Mouse (Mus musculus) intestine, postnatal 0 days (tissue): ENCODE data around the gene Pdzd2. TPM values are rescaled to one million over a fixed set of nuclear protein-coding genes. Genes with fewer than 3 reads are reported as not detected.
A peak's percentile ranks its signal among the peaks of the same experiment; 100 is the strongest.

ENCODE experiments used
- ATAC-seq: fragments of 200-750 bp; cut with Nextera tagmentation; 2 replicates; pipeline ENCODE4 v1.8.0; 2017; ENCODE audit warnings: mild to moderate bottlenecking, moderate TSS enrichment, moderate library complexity
- H3K27ac ChIP-seq: fragments of 300-500 bp; sonication (generic); 2 replicates; pipeline ENCODE4 v1.5.1; 2014; ENCODE audit warnings: mild to moderate bottlenecking, low read depth, low read length, moderate library complexity
- H3K27me3 ChIP-seq: fragments of 300-500 bp; sonication (generic); replicated peaks from 2 replicates; pipeline ENCODE4 v1.6.1; 2014; ENCODE audit warnings: low read length, mixed read lengths; ENCODE audit not compliant: control insufficient read depth, insufficient read depth
- H3K36me3 ChIP-seq: fragments of 300-500 bp; sonication (generic); 2 replicates; pipeline ENCODE4 v1.6.1; 2014; ENCODE audit warnings: mild to moderate bottlenecking, moderate library complexity; ENCODE audit not compliant: control insufficient read depth, insufficient read depth
- H3K4me1 ChIP-seq: fragments of 300-500 bp; sonication (generic); replicated peaks from 2 replicates; pipeline ENCODE4 v1.6.1; 2014; ENCODE audit warnings: antibody characterized with exemption, low read length, mixed read lengths; ENCODE audit not compliant: control insufficient read depth, insufficient read depth
- H3K4me2 ChIP-seq: fragments of 300-500 bp; sonication (generic); replicated peaks from 2 replicates; pipeline ENCODE4 v1.6.1; 2014; ENCODE audit warnings: low read depth, mild to moderate bottlenecking, moderate library complexity
- H3K4me3 ChIP-seq: fragments of 300-500 bp; sonication (generic); 2 replicates; pipeline ENCODE4 v1.5.1; 2014; ENCODE audit warnings: low read depth, low read length
- H3K9ac ChIP-seq: fragments of 300-500 bp; sonication (generic); 2 replicates; pipeline ENCODE4 v1.6.1; 2014; ENCODE audit warnings: mild to moderate bottlenecking, low read depth, low read length
- H3K9me3 ChIP-seq: fragments of 300-500 bp; sonication (generic); 2 replicates; pipeline ENCODE4 v1.6.1; 2016; ENCODE audit warnings: mixed run types; ENCODE audit not compliant: control insufficient read depth
- CTCF ChIP-seq: sonication (generic); IDR thresholded peaks from 2 replicates; pipeline ENCODE4 v1.5.1; 2016; ENCODE audit warnings: low read depth, mild to moderate bottlenecking, control low read depth, antibody characterized with exemption, moderate library complexity
- WGBS: fragments of 180-500 bp; shearing (Covaris S2); extraction: QIAGEN DNeasy Blood & Tissue Kit; methylation state at CpG from one replicate; pipeline ENCODE4 v1.1.7; 2014; 5-methylcytosine and 5-hydroxymethylcytosine counted together
- polyA plus RNA-seq: library from polyadenylated mRNA; unstranded; fragments of >200 nt; fragmentation: Nextera tagmentation; extraction: Ambion mirVana; gene quantifications from 2 replicates; pipeline ENCODE4 v1.2.1, GENCODE M21; 2015

The Pdzd2 gene
- polyA plus RNA-seq, 1 experiment from 2014 or later: 10.1 TPM

DNA sequence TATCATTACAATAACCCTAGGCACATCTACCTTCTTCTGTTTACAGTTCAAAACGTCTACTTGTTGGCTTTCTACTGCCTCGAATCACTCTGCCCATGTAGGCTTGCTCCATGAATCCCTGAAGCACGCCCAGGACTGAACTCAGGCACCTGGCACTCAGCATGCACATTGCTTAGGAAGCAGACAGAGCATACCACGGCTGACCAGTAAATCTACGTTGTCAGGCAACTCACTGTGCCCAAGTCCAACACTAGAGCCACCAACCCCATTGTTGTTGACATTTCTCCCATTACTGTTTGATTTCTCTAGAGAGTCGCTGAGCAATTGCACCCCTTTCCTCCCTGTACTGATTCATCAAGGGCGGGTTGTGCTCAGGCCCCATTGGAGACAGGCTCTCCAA, 110.6 kb downstream of the Pdzd2 start:
- Histone ChIP-seq H3K4me1 (no peaks in the 10 kb centered on the region), H3K36me3 (no peaks in the 10 kb centered on the region), H3K27me3 (no peaks in the 10 kb centered on the region), H3K4me3 (no peak overlapping the region), H3K9me3 (no peaks in the 10 kb centered on the region), H3K9ac (no peak overlapping the region), H3K4me2 (no peak overlapping the region), H3K27ac (no peak overlapping the region)
- ATAC-seq: no peak
- TF ChIP-seq CTCF: no peak
- whole genome bisulfite sequencing: 46% methylated on average over 7 of the region's 7 CpGs

DNA sequence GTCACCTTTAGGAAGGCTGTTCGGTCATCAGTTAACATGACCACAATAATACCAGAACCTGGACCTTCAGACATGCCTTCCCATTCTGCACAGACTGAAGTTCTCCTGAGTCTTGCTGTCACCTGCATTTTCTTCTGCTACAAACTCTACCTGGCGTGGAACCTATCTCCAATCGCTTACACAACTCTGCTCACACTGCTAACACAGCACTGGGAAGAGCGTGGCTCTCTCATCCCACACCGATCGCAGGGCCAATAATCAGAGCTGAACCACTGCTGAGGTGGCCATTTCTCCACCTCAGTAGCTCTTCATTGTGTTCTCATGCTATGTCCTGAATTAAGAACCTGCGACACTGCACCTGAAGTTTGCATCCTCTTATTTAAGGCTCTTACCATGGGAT, 111.3 kb downstream of the Pdzd2 start:
- WGBS: 94% methylated on average over 7 of the region's 7 CpGs
- Histone ChIP-seq H3K4me2 (no peak overlapping the region), H3K4me3 (no peak overlapping the region), H3K27ac (no peak overlapping the region), H3K4me1 (no peaks in the 10 kb centered on the region), H3K27me3 (no peaks in the 10 kb centered on the region), H3K9me3 (no peaks in the 10 kb centered on the region), H3K36me3 (no peaks in the 10 kb centered on the region), H3K9ac (no peak overlapping the region)
- TF ChIP-seq CTCF: no peak
- no peak for ATAC-seq

GRCm38 (mm10) chr15:12626930-12627329, 112.8 kb downstream of the Pdzd2 start:
- H3K4me2 ChIP-seq: no peak overlapping the region
- no peaks in the 10 kb centered on the region for H3K9me3 ChIP-seq
- no peaks in the 10 kb centered on the region for H3K36me3 ChIP-seq
- no peak overlapping the region for H3K9ac ChIP-seq
- H3K4me1 ChIP-seq: no peaks in the 10 kb centered on the region
- H3K4me3 ChIP-seq: no peak overlapping the region
- no peaks in the 10 kb centered on the region for H3K27me3 ChIP-seq
- no peak for TF ChIP-seq CTCF
- ATAC-seq: no peak
- 93% methylated on average over 9 of the region's 9 CpGs for WGBS
- H3K27ac ChIP-seq: no peak overlapping the region

- H3K4me2 ChIP-seq: no peak overlapping the region
- no peaks in the 10 kb centered on the region for H3K36me3 ChIP-seq
- H3K27ac ChIP-seq: no peak overlapping the region
- 51% methylated on average over 8 of the region's 8 CpGs for WGBS
- no peak overlapping the region for H3K4me3 ChIP-seq
- no peak for ATAC-seq
- H3K9ac ChIP-seq: no peak overlapping the region
- H3K9me3 ChIP-seq: no peaks in the 10 kb centered on the region
- no peaks in the 10 kb centered on the region for H3K27me3 ChIP-seq
- no peaks in the 10 kb centered on the region for H3K4me1 ChIP-seq
- no peak for TF ChIP-seq CTCF
These were observed 113.6 kb downstream of the Pdzd2 start for GRCm38 (mm10) chr15:12626166-12626565.

DNA sequence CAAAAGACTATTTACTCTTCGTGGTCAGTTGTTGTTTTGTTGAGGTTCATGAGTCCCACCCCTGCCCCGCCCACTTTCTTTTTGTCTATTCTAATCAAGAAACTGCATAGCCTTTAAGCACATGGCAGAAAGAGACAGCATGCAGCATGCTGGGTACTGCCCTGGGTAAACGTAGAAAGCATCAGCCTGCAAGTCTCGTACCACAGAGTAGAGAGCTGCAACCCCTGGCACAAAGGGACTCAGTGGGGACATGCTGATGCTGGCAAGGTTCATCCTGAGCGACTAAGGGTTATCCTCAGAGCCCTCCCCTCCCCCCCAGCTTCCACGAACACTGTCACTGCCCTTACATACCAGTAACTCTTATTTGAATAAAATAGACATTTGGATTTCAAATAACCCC, 114.2 kb downstream of the Pdzd2 start:
- H3K27me3 ChIP-seq: no peaks in the 10 kb centered on the region
- TF ChIP-seq CTCF: no peak
- ATAC-seq: no peak
- H3K4me1 ChIP-seq: no peaks in the 10 kb centered on the region
- no peak overlapping the region for H3K4me2 ChIP-seq
- no peaks in the 10 kb centered on the region for H3K9me3 ChIP-seq
- H3K27ac ChIP-seq: no peak overlapping the region
- H3K36me3 ChIP-seq: no peaks in the 10 kb centered on the region
- H3K9ac ChIP-seq: no peak overlapping the region
- H3K4me3 ChIP-seq: no peak overlapping the region
- 58% methylated on average over 6 of the region's 6 CpGs for WGBS

DNA sequence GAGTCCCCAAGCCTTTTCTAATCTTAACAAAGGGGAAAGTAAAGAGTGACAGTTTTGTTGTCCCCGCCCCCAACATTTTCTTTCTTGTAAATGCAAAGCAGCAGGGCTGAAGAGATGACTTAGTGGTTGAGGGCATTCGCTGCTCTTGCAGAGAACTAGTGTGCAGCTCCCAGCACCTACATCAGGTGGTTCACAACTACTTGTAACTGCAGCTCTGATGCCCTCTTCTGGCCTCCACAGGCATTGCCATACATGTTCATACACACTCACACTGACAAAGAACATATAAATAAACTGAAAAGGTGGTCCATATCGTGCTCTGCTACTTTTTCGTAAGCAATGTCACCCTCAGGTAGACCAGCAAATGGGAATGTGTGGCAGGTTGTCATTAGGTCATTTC, 116.2 kb downstream of the Pdzd2 start:
- 93% methylated on average over 4 of the region's 4 CpGs for WGBS
- no peaks in the 10 kb centered on the region for H3K27me3 ChIP-seq
- peak; percentile 27; the same call in 1 of the 2 replicates for TF ChIP-seq CTCF
- ATAC-seq: no peak
- no peaks in the 10 kb centered on the region for H3K36me3 ChIP-seq
- H3K9ac ChIP-seq: no peak overlapping the region
- no peaks in the 10 kb centered on the region for H3K9me3 ChIP-seq
- no peaks in the 10 kb centered on the region for H3K4me1 ChIP-seq
- no peak overlapping the region for H3K27ac ChIP-seq
- no peak overlapping the region for H3K4me3 ChIP-seq
- no peak overlapping the region for H3K4me2 ChIP-seq

GRCm38 (mm10) chr15:12622701-12623100, 117.0 kb downstream of the Pdzd2 start:
- WGBS: 86% methylated on average over 5 of the region's 5 CpGs

More at GRCm38 (mm10) chr15:12622701-12623100, 117.0 kb downstream of the Pdzd2 start:
- H3K4me2 ChIP-seq: no peak overlapping the region
- H3K4me3 ChIP-seq: no peak overlapping the region
- no peak overlapping the region for H3K27ac ChIP-seq
- no peak overlapping the region for H3K9ac ChIP-seq
- no peaks in the 10 kb centered on the region for H3K27me3 ChIP-seq
- TF ChIP-seq CTCF: no peak
- no peaks in the 10 kb centered on the region for H3K4me1 ChIP-seq
- H3K36me3 ChIP-seq: no peaks in the 10 kb centered on the region
- ATAC-seq: no peak
- no peaks in the 10 kb centered on the region for H3K9me3 ChIP-seq
